9 mouse cellular contexts compared by ENCODE assay signal in genomic region chr10:96230391-96230790, GRCm38 (mm10).
DNase-seq lines count a peak whose midpoint lies in the region; ATAC-seq lines count a peak whose summit lies in the region.
"Had no signal": no experiment of that assay in that cellular context is flagged by ENCODE, and none has a peak within 500 bp of the region (broad histone marks: within the 10 kb centered on the region; RNA-seq: fewer than 3 reads in every experiment).

No protein-coding gene starts in this region.

- 0 out of 2 replicates have a peak overlapping the region, but pooled peaks have one; percentile 21 for H3K27ac ChIP-seq in limb, embryonic 10.5 days
- H3K27ac ChIP-seq: forebrain, embryonic 13.5 days had no signal

- peak; percentile 76 for ATAC-seq in megakaryocyte progenitor cell, adult 5-6 weeks (replicated peaks; ENCODE audit: poor library complexity)
- ATAC-seq: forebrain, embryonic 13.5 days had no signal

- H3K36me3 ChIP-seq in limb, embryonic 10.5 days, result no peaks in the 10 kb centered on the region

- WGBS in limb, embryonic 10.5 days, result 91% methylated on average over 8 of the region's 8 CpGs

- DNase-seq in embryo, embryonic 10.5 days (ENCODE audit: low spot score), result peak; percentile 7
- no peak for DNase-seq in embryo, embryonic 9.5 days (ENCODE audit: extremely low spot score)
- peak; percentile 46 for DNase-seq in R1 (ENCODE audit: low read depth, low spot score)
- DNase-seq in limb, embryonic 10.5 days (ENCODE audit: low spot score), result no peak
- DNase-seq in right cerebral cortex, adult 2 months (ENCODE audit: low spot score in 2 of 2), result no peak
- no peak for DNase-seq in heart, adult 8-10 months (ENCODE audit: low spot score)
- no peak for DNase-seq in frontal cortex, postnatal 36 days (ENCODE audit: low spot score in 2 of 2)

- H3K4me3 ChIP-seq in limb, embryonic 10.5 days, result no peak overlapping the region
- H3K4me3 ChIP-seq: forebrain, embryonic 13.5 days had no signal

- no peaks in the 10 kb centered on the region for H3K9me3 ChIP-seq in limb, embryonic 10.5 days (replicated peaks)
- H3K9me3 ChIP-seq: forebrain, embryonic 13.5 days had no signal

- H3K4me1 ChIP-seq in limb, embryonic 10.5 days, result peaks cover 17% of the 10 kb centered on the region
- H3K4me1 ChIP-seq: forebrain, embryonic 13.5 days had no signal

- H3K27me3 ChIP-seq in limb, embryonic 10.5 days (ENCODE audit: low read depth, poor library complexity, severe bottlenecking), result no peaks in the 10 kb centered on the region
- H3K27me3 ChIP-seq: forebrain, embryonic 13.5 days had no signal

Comparison
In these comparisons a context has a peak if more than half of its experiments do, and no peak if none do; other contexts are left out.
1. DNase-seq: peak in embryo, embryonic 10.5 days (single experiment) and R1 (single experiment); none in embryo, embryonic 9.5 days (single experiment), limb, embryonic 10.5 days (single experiment), right cerebral cortex, adult 2 months (0 of 2), heart, adult 8-10 months (single experiment) and frontal cortex, postnatal 36 days (0 of 2).